Mouse (Mus musculus) brain, embryonic 14.5 days (tissue): ENCODE data around the gene Ccl6.

ENCODE experiments used
- CTCF ChIP-seq: fragments of 200-500 bp; IDR thresholded peaks from 2 replicates; pipeline ENCODE4 v1.5.1; 2012; ENCODE audit warnings: inconsistent platforms, mild to moderate bottlenecking, moderate library complexity, borderline replicate concordance; ENCODE audit not compliant: insufficient read depth, insufficient read length; ENCODE audit errors: extremely low read depth
- POLR2A ChIP-seq: fragments of 200-500 bp; IDR thresholded peaks from 2 replicates; pipeline ENCODE4 v1.6.1; 2012; ENCODE audit warnings: mild to moderate bottlenecking, inconsistent platforms, borderline replicate concordance; ENCODE audit not compliant: poor library complexity, insufficient read depth, insufficient read length, severe bottlenecking; ENCODE audit errors: extremely low read depth

GRCm38 (mm10) chr11:83610900-83611299 lies 18.0 kb upstream of the Ccl6 start:
- TF ChIP-seq POLR2A (no peak), CTCF (no peak)
